Mouse (Mus musculus) spleen, adult 2 months (tissue): Measurements from ENCODE around the gene Gng3.
A peak's percentile ranks its signal among the peaks of the same experiment; 100 is the strongest.

ENCODE experiments used
- CTCF ChIP-seq: fragments of 200-500 bp; IDR thresholded peaks from 2 replicates; pipeline ENCODE4 v1.5.1; 2011; ENCODE audit warnings: mild to moderate bottlenecking, inconsistent platforms; ENCODE audit not compliant: insufficient read depth, insufficient read length, insufficient replicate concordance; ENCODE audit errors: extremely low read depth
- POLR2A ChIP-seq: fragments of 200-500 bp; IDR thresholded peaks from 2 replicates; pipeline ENCODE4 v1.6.1; 2011; ENCODE audit warnings: low read depth, low read length, inconsistent platforms

DNA sequence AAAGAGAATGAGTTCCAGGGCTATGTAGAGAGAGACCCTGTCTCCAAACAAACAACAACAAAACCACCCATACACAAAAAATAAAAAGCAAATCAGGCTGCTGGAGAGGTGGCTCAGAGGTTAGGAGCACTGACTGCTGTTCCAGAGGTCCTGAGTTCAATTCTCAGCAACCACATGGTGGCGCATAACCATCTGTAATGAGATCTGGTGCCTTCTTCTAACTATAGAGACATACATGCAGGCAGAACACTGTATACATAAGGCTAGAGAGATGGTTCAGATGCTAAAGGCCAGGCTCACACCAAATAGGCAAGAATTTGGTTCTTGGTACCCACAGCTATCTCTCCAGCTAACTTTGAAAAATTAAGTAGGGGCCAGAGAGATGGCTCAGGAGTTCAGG lies 20.0 kb upstream of the Gng3 start:
- TF ChIP-seq CTCF (0 out of 2 replicates have a peak, but pooled peaks have one; percentile 6), POLR2A (no peak)
